Mouse (Mus musculus): ENCODE data around the gene Myog. TPM values are rescaled to one million over a fixed set of nuclear protein-coding genes. Genes with fewer than 3 reads are reported as not detected.

The Myog gene
- not detected in 2 replicates for polyA plus RNA-seq (2012; rRNA removed)

GRCm38 (mm10) chr1:134289598-134290099, at the start of gene Myog:
Gene Myog, plus strand, starts transcription at chr1:134289989.

GRCm38 (mm10) chr1:134332770-134333271, 43.0 kb downstream of the Myog start, which contains the start of gene Ppfia4:
Gene Ppfia4, minus strand, starts transcription at chr1:134332928.

Other genes with a start within 250 kb of the Myog start
- 34.0 and 46.2 TPM in 2 replicates for gene Btg2, start 210.9 kb upstream of the Myog start, polyA plus RNA-seq (2012; rRNA removed)
- 0.23 and 0.25 TPM in 2 replicates for gene Chit1, start 178.7 kb upstream of the Myog start, polyA plus RNA-seq (2012; rRNA removed)
- gene Chil1, start 107.8 kb upstream of the Myog start, polyA plus RNA-seq (2012; rRNA removed) = 1.1 and 2.4 TPM in 2 replicates
- gene Mybph, start 96.5 kb upstream of the Myog start, polyA plus RNA-seq (2012; rRNA removed) = not detected in 2 replicates
- 21.1 and 22.9 TPM in 2 replicates for gene Adora1, start 54.6 kb upstream of the Myog start, polyA plus RNA-seq (2012; rRNA removed)
- gene Ppfia4, start 42.9 kb downstream of the Myog start, polyA plus RNA-seq (2012; rRNA removed) = 7.8 and 10.4 TPM in 2 replicates
- 52.3 and 58.2 TPM in 2 replicates for gene Tmem183a, start 72.0 kb downstream of the Myog start, polyA plus RNA-seq (2012; rRNA removed)
- gene 4933406M09Rik, start 96.0 kb downstream of the Myog start, polyA plus RNA-seq (2012; rRNA removed) = not detected in 2 replicates
- 73.0 and 80.6 TPM in 2 replicates for gene Cyb5r1, start 115.6 kb downstream of the Myog start, polyA plus RNA-seq (2012; rRNA removed)
- gene Adipor1, start 125.4 kb downstream of the Myog start, polyA plus RNA-seq (2012; rRNA removed) = 114 and 145 TPM in 2 replicates
- gene Klhl12, start 165.5 kb downstream of the Myog start, polyA plus RNA-seq (2012; rRNA removed) = 8.4 and 9.5 TPM in 2 replicates
- 14.6 and 15.3 TPM in 2 replicates for gene Rabif, start 204.7 kb downstream of the Myog start, polyA plus RNA-seq (2012; rRNA removed)

Measured in ovary, adult 2 months (tissue).